ENCODE assay signal across 7 mouse cellular contexts in genomic region chr12:33333914-33334313, GRCm38 (mm10).
A peak's percentile ranks its signal among the peaks of the same experiment; 100 is the strongest.
DNase-seq lines count a peak whose midpoint lies in the region; ATAC-seq and TF ChIP-seq lines count a peak whose summit lies in the region.

No protein-coding gene starts in this region.

- no peaks in the 10 kb centered on the region for H3K9me3 ChIP-seq in embryonic facial prominence, embryonic 10.5 days
- no peaks in the 10 kb centered on the region for H3K9me3 ChIP-seq in limb, embryonic 10.5 days (replicated peaks)
- no peaks in the 10 kb centered on the region for H3K9me3 ChIP-seq in midbrain, embryonic 15.5 days

- no peak overlapping the region for H3K27ac ChIP-seq in embryonic facial prominence, embryonic 10.5 days (replicated peaks)
- no peak overlapping the region for H3K27ac ChIP-seq in heart, adult 2 months
- H3K27ac ChIP-seq in kidney, adult 2 months (ENCODE audit: insufficient read depth, low read depth, low read length), result no peak overlapping the region
- H3K27ac ChIP-seq in limb, embryonic 10.5 days, result no peak overlapping the region
- H3K27ac ChIP-seq in midbrain, embryonic 15.5 days, result no peak overlapping the region
- H3K27ac ChIP-seq in spleen, adult 2 months (ENCODE audit: insufficient read depth, low read length), result no peak overlapping the region

- H3K4me3 ChIP-seq in embryonic facial prominence, embryonic 10.5 days, result no peak overlapping the region
- no peak overlapping the region for H3K4me3 ChIP-seq in heart, adult 2 months
- no peak overlapping the region for H3K4me3 ChIP-seq in kidney, adult 2 months (ENCODE audit: insufficient read depth, low read depth, low read length)
- no peak overlapping the region for H3K4me3 ChIP-seq in limb, embryonic 10.5 days
- no peak overlapping the region for H3K4me3 ChIP-seq in midbrain, embryonic 15.5 days
- no peak overlapping the region for H3K4me3 ChIP-seq in spleen, adult 2 months (ENCODE audit: extremely low read depth, insufficient read depth, insufficient read length)

- no peaks in the 10 kb centered on the region for H3K79me2 ChIP-seq in heart, adult 2 months (replicated peaks; ENCODE audit: control insufficient read depth, insufficient read depth, low read length)

- no peaks in the 10 kb centered on the region for H3K27me3 ChIP-seq in embryonic facial prominence, embryonic 10.5 days (replicated peaks; ENCODE audit: low read depth, poor library complexity, severe bottlenecking)
- H3K27me3 ChIP-seq in heart, adult 2 months (ENCODE audit: control insufficient read depth, insufficient read depth, low read length), result no peaks in the 10 kb centered on the region
- no peaks in the 10 kb centered on the region for H3K27me3 ChIP-seq in kidney, adult 2 months (replicated peaks; ENCODE audit: control insufficient read depth, insufficient read depth, low read length)
- H3K27me3 ChIP-seq in limb, embryonic 10.5 days (ENCODE audit: low read depth, poor library complexity, severe bottlenecking), result no peaks in the 10 kb centered on the region
- H3K27me3 ChIP-seq in midbrain, embryonic 15.5 days (replicated peaks), result no peaks in the 10 kb centered on the region
- H3K27me3 ChIP-seq in spleen, adult 2 months (ENCODE audit: control insufficient read depth, insufficient read depth, low read length), result no peaks in the 10 kb centered on the region

- H3K9ac ChIP-seq in heart, adult 2 months (ENCODE audit: low read depth, low read length), result no peak overlapping the region
- no peak overlapping the region for H3K9ac ChIP-seq in midbrain, embryonic 15.5 days

- TF ChIP-seq POLR2A in heart, adult 2 months (IDR thresholded peaks at IDR 0.05; ENCODE audit: insufficient read depth, low read depth, low read length), result no peak
- TF ChIP-seq POLR2A in kidney, adult 2 months (IDR thresholded peaks at IDR 0.05; ENCODE audit: low read depth, low read length), result no peak
- TF ChIP-seq POLR2A in spleen, adult 2 months (IDR thresholded peaks at IDR 0.05; ENCODE audit: low read depth, low read length), result no peak

- DNase-seq in adrenal gland, postnatal 14 days, result peak; percentile 90
- peak; percentile 82 for DNase-seq in embryonic facial prominence, embryonic 10.5 days (ENCODE audit: low spot score)
- peak; percentile 83 to 91 for DNase-seq in heart, adult 2 months
- peak; percentile 88 for DNase-seq in kidney, adult 2 months
- peak; percentile 85 for DNase-seq in limb, embryonic 10.5 days (ENCODE audit: low spot score)
- peak; percentile 45 to 81 for DNase-seq in spleen, adult 2 months (ENCODE audit: low read depth in 1 of 2, low spot score in 2 of 2)

- TF ChIP-seq EP300 in heart, adult 2 months (IDR thresholded peaks at IDR 0.05; ENCODE audit: insufficient read depth, low read depth, low read length), result peak; percentile 88

- H3K4me2 ChIP-seq in midbrain, embryonic 15.5 days, result no peak overlapping the region

- H3K36me3 ChIP-seq in embryonic facial prominence, embryonic 10.5 days (replicated peaks), result no peaks in the 10 kb centered on the region
- no peaks in the 10 kb centered on the region for H3K36me3 ChIP-seq in heart, adult 2 months (ENCODE audit: control insufficient read depth, insufficient read depth, low read length)
- H3K36me3 ChIP-seq in kidney, adult 2 months (ENCODE audit: control insufficient read depth, insufficient read depth, low read length), result no peaks in the 10 kb centered on the region
- H3K36me3 ChIP-seq in limb, embryonic 10.5 days, result no peaks in the 10 kb centered on the region
- no peaks in the 10 kb centered on the region for H3K36me3 ChIP-seq in midbrain, embryonic 15.5 days (replicated peaks)
- H3K36me3 ChIP-seq in spleen, adult 2 months (ENCODE audit: control insufficient read depth, insufficient read depth, low read length), result peaks cover 21% of the 10 kb centered on the region

- WGBS in embryonic facial prominence, embryonic 10.5 days, result 33% methylated on average over 8 of the region's 8 CpGs
- WGBS in heart, adult 2 months, result 14% methylated on average over 8 of the region's 8 CpGs
- 20% methylated on average over 8 of the region's 8 CpGs for WGBS in kidney, adult 2 months
- 31% methylated on average over 8 of the region's 8 CpGs for WGBS in limb, embryonic 10.5 days
- WGBS in midbrain, embryonic 15.5 days, result 29% methylated on average over 8 of the region's 8 CpGs
- 46% methylated on average over 8 of the region's 8 CpGs for WGBS in spleen, adult 2 months

- H3K4me1 ChIP-seq in embryonic facial prominence, embryonic 10.5 days, result no peaks in the 10 kb centered on the region
- peaks cover 1% of the 10 kb centered on the region; the same call in 1 of the 2 replicates for H3K4me1 ChIP-seq in heart, adult 2 months (ENCODE audit: control insufficient read depth, insufficient read depth, low read length)
- no peaks in the 10 kb centered on the region for H3K4me1 ChIP-seq in kidney, adult 2 months (ENCODE audit: control insufficient read depth, insufficient read depth, low read length)
- H3K4me1 ChIP-seq in limb, embryonic 10.5 days, result 0 out of 2 replicates have a peak, but pooled peaks cover 5% of the 10 kb centered on the region
- peaks cover 30% of the 10 kb centered on the region for H3K4me1 ChIP-seq in midbrain, embryonic 15.5 days
- no peaks in the 10 kb centered on the region for H3K4me1 ChIP-seq in spleen, adult 2 months (ENCODE audit: control insufficient read depth, insufficient read depth, insufficient read length)

- peak; percentile 77 for ATAC-seq in midbrain, embryonic 15.5 days (replicated peaks)

- no peak for TF ChIP-seq CTCF in heart, adult 2 months (IDR thresholded peaks at IDR 0.05)
- peak; percentile 98 for TF ChIP-seq CTCF in kidney, adult 2 months (conservative IDR thresholded peaks at IDR 0.05; ENCODE audit: insufficient read depth, insufficient read length, low read depth, low read length)
- TF ChIP-seq CTCF in spleen, adult 2 months (IDR thresholded peaks at IDR 0.05; ENCODE audit: extremely low read depth, insufficient read depth, insufficient read length, insufficient replicate concordance), result peak; percentile 96; the same call in 1 of the 2 replicates

- intact Hi-C loops in heart, adult 2 months (cut with DNase I), result loop anchor here (1.0 to 10.0 kb wide), 6 partner anchors 19 to 422 kb away; partner anchors contain the start of gene Atxn7l1
